Mouse (Mus musculus) C2C12 (cell line): ENCODE results near the gene Rbm5.

Source experiments
- CEBPB ChIP-seq: IDR thresholded peaks from one replicate; pipeline ENCODE4 v1.6.1; 2011; ENCODE audit warnings: low read depth, mild to moderate bottlenecking, control low read depth, moderate library complexity
- CTCF ChIP-seq: IDR thresholded peaks from one replicate; pipeline ENCODE4 v1.5.1; 2011; ENCODE audit not compliant: control insufficient read depth, insufficient read depth, insufficient read length
- FOSL1 ChIP-seq: IDR thresholded peaks from one replicate; pipeline ENCODE4 v1.8.0; 2011; ENCODE audit warnings: mild to moderate bottlenecking, low read length; ENCODE audit not compliant: poor library complexity, insufficient read depth, severe bottlenecking
- MAX ChIP-seq: IDR thresholded peaks from one replicate; pipeline ENCODE4 v1.6.1; 2011; ENCODE audit warnings: mild to moderate bottlenecking, control low read depth
- MYOD1 ChIP-seq: IDR thresholded peaks from one replicate; pipeline ENCODE4 v1.6.1; 2011; ENCODE audit warnings: low read depth; ENCODE audit not compliant: control insufficient read depth, insufficient read length
- MYOG ChIP-seq: IDR thresholded peaks from one replicate; pipeline ENCODE4 v1.6.1; 2011; ENCODE audit not compliant: control insufficient read depth, insufficient read length; ENCODE audit errors: extremely low read depth
- USF1 ChIP-seq: IDR thresholded peaks from one replicate; pipeline ENCODE4 v1.6.1; 2011; ENCODE audit warnings: low read depth, mild to moderate bottlenecking, control low read depth, moderate library complexity

GRCm38 (mm10) chr9:107810985-107811384 is 40.2 kb upstream of the Rbm5 start:
- no peak for TF ChIP-seq CTCF
- TF ChIP-seq USF1: no peak
- no peak for TF ChIP-seq MYOG
- TF ChIP-seq MAX: no peak
- TF ChIP-seq CEBPB: no peak
- TF ChIP-seq MYOD1: no peak
- no peak for TF ChIP-seq FOSL1
